Mouse (Mus musculus) adrenal gland, postnatal 4 days (tissue): ENCODE results near the gene Dgki. TPM values are rescaled to one million over a fixed set of nuclear protein-coding genes. Genes with fewer than 3 reads are reported as not detected.

Experiments
- DNase-seq, 2 experiments: peaks; one replicate each; pipeline ENCODE4 v3.0.0; 2021 to 2022; ENCODE audit warnings: low spot score in 2 of 2, mixed read lengths in 2 of 2
- total RNA-seq, 2 experiments: library from RNA; stranded (reverse); gene quantifications; 2 replicates each; pipeline ENCODE4 v1.2.3; 2021

Dgki gene
- total RNA-seq, 2 experiments from 2014 or later: 4.0 to 4.2 TPM

DNA sequence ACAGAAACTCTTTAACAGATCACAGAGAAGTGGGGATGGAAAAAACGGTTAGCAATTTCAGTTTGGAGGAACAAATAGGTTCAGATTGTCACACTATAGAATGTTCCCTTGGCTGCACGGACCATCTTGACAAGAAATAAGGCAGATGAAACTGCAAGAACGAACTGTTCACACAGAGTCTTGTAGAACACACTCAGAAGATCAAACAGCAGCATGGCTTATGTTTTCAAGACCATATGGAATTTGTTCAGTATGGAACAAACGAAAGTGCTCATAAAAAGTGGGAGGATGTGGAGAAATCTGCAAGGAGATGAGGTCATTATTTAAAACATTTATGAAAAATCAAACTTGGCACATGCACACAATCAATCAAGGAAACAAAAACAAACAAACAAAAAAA lies 431.8 kb downstream of the Dgki start:
- no peak for DNase-seq

DNA sequence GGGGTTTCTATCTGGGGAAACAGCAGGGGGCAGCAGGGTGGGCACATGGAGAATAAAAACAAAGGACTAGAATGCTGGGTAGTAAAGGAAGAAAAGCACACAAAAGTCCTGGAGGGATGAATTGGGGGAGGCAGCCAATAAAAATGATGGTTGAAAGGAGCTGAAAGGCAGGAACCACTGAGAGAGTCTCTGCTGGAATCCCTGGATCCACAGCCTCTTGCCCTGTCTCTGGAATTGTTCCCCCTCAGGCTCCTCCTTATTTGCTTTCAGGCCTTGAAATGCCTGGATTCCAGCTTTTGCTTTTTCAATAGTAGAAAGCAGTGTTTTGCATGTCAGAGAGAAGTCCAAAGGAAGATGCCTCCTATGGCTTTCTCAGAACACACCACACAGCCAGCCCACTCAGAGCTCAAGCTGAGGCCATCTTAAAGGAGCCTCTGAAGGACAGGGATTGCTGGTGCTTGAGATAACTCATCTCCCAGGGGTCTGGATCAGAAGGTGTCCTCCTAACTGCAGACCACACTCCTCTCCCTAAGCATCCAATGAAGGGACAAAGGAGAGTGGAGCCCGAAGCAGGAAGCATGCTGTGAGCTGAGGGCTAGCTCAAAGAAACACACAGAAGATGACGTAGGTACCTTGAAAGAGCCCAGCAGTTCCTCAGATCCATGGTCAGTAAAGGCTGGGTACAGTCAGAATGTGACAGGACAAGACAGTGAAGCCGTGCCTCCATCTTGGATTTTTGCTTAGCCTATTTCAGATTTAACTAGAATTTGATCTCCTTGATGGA lies 441.5 kb downstream of the Dgki start:
- no peak for DNase-seq

DNA sequence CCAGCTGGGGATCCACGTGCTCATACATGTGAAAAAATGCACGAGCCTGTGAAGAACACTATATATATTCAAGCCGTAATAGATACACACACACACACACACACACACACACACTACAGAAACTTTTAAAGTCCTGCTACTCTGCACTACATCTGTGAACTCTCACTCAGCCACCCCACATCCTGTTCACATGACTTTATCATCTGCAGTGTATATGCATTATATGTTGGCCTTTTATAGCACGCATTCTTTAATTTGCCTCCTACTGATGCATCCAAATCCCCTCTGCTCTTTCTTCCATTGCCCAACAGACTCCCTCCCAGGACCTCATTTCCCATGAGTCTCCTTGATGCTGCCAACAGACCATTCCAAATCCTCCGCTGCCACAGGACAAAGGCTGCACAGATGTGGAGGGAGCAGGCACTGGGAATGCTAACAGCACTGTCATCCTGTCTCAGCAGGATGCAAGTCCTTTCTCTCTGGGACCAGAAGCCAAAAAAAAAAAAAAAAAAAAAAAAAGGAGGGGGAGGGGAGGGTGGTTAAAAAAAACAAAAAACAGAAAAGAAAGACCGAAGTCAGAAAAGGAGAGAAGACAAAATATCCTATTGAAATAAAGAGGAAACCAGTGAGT lies 442.2 kb downstream of the Dgki start:
- no peak for DNase-seq

DNA sequence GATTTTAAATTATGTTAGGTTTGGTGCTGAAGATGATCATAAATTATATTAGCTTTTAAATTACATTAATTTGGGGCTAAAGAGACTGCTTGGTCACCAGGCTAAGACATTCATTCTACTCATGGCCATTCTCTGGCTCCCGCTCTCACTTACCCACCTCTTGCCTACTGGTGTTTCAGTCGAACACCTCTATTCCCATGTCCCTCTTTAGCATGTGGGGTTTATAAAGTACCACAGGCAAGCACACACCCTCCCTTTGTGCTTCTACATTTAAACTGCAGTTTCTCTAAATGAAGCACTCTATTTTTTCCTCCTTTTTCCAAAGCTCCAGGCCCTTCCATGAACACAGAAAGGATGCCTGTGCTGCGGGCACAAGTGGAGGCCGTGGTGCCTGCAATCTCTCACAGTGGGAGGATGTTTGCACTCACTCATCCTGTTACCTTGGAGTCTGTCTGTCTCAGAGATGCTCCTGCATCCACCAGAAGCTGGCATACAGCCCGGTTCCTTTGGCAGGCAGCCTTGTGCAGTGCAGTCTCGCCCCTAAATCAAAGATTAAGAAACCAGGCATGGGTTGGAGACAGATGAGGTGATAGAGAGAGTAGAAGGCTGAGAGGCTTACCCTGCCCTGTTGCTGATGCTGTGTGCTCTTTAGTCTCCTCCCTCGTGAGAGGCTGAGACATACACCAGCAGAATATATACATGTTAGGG lies 449.4 kb downstream of the Dgki start:
- peak; percentile 19 to 51 for DNase-seq

DNA sequence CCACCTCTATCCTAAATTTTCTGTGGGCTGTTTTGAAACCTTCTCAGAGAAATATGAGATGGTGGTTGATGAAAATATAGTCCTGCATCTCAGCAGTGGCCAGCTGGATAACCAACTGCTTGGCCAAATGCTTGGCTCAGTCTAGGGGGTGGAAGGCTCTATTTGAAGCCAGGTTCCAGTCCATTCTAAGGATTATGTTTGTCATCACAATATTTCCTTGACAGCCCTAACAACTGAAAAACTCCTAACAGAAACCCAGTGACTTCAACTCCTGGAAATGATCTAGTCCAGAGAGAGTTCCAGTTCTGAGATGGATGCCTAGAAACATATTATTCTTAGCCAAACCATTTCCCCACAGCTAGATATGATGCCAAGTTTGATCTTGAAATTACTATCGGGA lies 454.7 kb downstream of the Dgki start:
- no peak for DNase-seq

DNA sequence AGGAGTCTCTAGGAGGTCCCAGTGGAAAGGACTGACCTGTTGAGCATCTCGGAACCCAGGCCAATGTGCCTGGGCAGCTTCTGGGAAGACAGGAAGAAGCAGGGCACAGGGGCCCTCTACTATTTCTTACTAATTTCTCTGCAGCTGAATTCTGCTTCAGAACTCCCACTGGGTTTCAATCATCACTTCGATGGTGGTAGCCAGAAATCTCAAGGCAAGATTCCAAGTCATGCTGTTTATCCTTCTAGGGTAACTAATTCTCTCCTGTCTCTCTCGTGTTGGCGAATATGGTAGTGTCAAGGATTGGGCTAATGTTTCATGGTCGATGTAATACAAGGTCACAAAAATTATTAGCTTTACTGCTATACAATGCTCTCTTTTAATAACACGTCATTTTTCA lies 455.7 kb downstream of the Dgki start:
- DNase-seq: no peak

DNA sequence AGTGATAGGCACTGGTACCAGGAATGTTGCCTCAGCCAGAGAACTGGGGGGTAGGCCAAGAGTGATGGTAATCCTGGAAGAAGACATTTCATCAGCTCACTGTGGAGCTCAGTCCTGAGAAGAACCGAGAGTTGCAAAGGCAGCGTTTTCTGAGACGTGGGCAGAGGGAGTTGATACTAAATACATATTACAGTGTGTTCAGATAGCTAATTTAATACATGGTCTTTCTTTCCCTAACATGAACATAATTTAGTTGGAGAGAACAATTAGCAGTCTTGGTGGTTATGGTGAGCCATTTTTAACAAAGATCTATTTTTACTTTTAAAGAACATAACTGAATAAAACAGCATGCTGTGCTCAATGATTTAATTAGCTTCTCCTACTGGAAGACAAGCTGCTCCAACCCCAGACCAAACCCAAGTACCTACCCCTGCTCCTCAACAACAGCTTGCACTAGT lies 456.9 kb downstream of the Dgki start:
- DNase-seq: no peak

DNA sequence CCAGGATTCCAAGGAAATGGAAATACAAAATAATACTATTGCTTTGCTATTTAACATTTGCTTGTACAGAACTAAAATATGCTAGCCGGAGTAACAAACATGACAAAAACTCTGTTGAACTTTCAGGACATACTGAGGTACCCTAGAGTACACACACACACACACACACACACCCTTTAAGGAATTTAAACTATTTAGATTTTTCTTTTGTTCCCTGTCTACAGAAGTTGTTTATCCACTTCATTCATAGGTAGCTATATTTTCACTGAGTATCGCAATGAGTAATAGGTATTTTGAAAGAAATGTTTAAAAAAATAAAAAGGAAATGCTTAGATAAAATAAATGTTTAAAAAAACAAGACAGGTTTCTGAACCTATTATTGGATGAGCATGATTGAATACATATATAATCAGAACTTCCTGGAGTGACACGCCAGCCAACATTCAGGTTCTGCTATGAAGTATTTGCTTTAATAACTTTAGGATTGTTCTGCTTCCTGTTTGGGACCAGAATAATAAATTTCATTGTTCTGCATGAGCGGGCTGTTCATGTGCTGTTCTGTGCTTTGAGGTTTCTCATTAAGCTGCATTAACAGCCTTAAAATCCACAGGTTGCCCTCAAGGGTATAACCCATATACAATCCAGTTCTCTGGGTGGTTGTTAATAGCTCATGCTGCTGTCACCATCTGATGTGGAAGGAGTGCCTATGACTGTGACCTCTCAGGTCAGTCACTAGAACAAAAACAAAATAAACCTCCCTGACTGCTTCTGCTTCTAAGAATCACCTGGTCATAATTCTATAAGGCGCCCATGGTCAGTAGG lies 457.7 kb downstream of the Dgki start:
- DNase-seq: no peak

DNA sequence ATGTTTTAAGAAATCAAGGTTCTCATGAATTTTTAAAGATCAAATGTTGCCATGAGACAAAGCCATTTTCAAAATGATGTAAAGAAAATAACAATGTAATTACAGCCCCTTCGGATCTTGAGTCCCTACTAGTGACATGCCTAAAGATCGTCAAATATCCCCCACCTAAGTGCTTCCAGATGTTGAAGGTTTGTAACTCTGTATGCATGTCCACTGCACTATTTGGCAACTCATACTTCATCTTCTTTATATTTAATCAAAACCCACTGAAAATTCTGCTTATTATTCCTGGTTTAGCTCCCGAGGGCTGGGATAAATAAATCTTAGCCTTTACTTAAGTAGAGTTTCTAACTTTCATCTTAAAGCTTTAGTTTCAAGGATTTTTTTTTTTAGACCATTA lies 458.3 kb downstream of the Dgki start:
- DNase-seq: no peak

DNA sequence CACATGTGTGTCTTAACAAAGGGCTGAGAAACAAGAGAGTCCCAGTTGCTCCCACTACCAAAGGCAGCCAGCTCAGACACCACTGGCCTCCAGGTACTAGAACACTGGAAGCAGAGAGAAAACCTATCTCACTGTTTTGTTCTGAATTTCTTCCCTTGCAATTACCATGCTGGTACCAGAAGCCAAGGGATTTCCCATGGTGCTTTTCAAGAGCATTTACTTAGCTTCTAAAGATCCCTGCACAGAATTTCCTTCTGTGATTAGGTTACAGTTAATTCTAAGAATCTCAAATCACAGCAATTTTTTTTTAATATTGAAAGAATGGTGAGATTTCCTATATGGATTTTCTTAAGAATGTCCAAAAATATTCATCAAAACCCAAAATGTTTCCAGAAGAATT lies 458.8 kb downstream of the Dgki start:
- DNase-seq: no peak

DNA sequence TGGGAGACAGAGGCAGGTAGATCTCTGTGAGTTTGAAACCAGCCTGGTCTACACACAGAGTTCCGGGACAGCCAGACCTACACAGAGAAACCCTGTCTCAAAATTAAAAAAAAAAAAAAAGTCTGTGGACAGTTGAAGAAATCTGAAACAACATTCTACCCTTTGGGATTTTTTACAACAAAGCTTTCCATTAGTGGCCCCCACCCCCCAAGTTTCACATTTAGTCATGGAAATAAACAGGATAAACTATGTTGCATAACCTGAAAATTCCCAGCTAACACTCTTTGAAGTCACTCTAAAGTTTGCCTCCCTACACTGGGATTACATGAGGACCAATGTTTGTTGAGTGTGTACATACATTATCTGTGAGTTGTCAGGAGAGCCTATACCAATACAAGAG lies 461.2 kb downstream of the Dgki start:
- no peak for DNase-seq

DNA sequence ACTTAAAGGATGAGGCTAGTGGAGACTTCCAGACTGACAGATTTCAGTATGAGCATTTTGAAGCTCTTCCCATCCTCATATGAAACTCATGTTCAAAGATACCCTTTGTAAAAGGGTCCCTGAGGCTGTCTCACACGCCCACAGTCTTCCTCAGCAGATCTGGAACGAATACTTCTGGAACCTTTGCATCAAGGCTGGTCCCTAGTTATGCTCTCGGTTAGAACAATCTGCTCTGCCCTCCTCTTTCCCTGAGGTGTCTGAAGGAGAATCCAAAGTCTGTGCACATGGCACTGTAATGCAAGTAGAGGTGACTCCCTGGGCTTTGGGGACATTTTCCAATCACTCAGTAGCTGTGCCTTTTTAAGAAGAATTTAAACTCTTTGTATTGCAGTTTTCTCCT lies 464.6 kb downstream of the Dgki start:
- DNase-seq: no peak

DNA sequence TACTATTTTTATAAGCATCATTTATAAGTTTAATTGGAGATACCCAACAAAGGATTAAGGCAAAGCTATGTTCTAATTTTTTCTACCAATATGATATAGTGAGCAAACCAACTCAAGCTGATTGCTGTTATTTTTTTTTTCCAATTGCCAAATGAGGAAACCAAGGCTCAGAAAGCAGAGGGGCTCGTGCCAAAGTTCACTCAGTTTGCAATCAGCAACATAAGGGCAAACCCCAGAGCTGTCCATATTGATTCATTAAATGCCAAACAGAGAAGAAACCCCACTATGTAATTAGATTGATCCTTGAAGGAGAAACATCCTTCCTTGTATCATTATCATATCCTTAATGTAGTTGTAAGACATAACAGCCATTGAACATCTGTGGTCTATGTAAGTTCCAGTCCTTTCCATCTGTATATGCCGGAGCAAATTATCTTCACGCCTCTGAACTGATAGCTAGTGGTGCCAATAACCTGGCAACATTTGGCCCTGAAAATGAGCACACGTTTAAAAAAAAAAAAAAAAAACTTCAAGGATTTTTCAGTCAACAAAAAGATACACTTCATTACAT lies 465.2 kb downstream of the Dgki start:
- no peak for DNase-seq

DNA sequence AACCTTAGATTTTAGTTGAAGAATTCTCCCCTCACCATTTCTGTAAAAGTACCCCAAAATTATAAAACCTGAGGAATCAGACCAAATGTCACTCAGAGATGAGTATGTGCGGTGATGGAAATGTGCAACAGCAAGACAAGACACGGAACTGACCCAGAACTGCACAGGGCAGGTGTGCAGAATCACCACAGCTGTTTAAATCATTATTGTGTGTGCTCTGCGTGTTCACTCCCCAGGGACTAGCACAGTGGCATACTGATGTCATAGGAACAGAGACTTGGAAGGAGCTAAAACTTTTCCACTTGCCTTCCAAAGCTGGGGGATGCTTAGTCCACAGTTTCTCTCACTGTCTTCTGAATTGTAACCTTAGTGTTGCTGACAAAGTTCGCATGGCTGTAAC lies 467.3 kb downstream of the Dgki start:
- DNase-seq: no peak

DNA sequence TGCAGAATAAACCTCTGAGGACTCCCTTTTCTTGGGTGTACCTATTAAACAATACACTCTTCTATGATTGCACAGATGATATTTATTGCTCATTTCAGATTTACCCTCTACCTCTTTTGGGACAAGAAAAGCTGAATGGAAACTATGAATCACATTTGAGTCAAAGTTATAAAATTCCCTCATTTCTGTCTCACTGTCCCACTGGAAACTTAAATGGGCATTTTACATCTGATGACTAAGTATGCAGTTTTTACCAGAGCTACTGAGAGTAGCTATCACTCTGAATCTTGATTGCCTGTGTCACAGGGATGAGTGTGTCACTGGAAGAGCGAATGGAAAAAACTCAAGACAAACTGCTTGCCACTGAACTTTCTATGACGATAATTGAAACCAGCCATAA lies 467.8 kb downstream of the Dgki start:
- DNase-seq: no peak

DNA sequence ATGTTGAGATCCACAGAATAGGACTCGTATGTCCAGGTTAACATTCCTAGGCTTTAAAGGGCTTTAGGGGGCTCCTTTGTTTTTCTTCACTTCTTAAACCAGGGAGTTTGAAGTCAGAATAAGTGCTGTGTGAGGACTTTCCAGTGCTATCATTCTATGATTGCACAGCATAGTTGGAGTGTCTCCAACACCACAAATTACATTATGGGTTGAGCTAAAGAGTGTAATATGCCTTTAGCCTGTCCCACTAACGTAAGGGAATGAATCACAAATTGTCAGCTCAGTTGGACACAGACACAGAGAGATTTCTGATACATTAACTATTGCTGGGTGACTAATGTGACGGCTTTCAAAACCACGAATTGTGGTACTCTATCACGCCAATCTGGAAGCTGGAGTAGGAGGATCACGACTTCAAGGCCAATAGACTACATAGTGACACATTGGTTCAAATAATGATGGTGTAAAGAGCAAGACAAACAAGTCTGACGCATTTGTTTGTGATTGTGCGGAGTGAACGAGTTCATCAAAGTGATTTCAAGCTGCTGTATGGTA lies 469.5 kb downstream of the Dgki start:
- no peak for DNase-seq

DNA sequence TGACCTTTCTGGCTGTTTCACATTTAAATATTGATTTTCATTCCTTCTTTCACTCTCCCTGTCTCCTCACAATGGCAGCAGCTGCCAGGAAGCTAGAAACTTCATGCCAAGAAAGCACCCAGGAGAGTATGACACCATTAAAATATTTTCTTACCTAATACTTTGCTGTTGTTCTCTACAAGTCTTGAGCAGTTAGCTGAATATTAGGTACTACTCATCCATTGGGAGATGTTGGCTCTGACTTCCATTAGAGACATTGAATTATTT lies 480.3 kb downstream of the Dgki start:
- DNase-seq: no peak

DNA sequence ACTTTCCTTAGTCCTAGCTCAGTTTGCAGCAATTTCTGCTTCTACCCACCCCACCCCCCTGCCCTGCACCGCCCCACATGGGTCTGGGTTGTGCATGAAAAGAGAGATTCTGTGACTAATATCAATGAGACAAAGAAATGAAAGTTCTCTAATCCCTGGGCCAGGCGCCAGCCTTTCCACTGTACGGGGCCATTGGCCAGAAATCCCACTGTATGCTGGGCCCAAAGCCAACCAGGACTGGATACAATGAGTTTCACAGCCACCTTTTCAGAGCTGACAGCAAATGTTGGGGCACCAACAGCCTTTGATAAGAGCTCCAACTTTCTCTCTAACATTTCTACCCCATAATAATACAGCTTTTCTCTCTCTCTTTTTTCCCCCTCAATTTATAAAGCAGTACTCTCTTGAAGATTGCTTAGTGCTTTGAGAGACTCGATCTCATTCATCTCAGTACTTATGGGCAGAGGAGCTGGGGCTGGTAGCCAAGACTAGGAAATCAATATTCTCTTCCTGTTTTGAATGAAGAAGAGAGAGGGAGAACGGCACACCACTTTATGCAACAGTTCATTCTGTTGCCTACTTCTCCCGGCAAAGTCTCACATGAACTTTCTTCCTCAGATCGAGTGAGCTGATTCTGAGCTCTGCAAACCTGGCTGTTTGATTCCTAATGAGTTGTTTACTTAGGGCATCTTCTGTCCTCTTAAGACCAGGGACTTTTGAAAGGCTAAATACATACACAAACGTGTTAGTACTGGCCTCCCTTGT lies 480.8 kb downstream of the Dgki start:
- peak in 1 of 2 experiments; percentile 50 for DNase-seq

DNA sequence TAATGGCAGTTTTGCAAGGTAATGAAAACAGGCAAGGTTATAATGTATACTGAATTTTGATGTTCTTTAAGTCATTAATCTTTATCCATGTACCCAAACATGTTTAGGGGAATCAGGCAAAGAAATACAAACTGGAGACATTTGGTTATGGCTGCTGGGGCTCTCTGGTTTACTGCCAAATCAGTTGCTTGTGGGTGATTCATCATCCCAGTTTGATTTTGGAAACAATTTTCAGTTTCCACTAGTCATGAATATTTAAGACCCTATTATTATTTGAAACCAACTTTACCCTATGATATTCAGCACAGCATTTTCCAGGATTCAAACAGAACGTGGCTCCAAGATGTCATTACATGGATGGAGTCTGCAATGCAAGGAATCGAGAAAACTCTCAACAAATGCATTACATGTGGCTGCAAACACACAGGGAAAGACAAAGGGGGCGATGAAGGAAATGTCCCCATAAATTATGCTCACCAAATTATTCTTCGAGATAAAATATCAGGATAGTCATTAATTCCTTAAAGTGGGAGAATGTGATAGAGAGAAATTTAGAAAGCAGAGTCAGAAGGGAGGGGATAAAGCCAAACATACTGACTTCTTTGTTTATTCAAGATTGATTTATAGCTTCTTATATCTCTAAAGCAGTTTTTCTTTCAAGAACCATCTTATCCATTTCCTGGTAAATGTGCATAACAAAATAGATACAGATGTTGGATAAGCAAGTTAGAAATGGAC lies 481.5 kb downstream of the Dgki start:
- DNase-seq: no peak

DNA sequence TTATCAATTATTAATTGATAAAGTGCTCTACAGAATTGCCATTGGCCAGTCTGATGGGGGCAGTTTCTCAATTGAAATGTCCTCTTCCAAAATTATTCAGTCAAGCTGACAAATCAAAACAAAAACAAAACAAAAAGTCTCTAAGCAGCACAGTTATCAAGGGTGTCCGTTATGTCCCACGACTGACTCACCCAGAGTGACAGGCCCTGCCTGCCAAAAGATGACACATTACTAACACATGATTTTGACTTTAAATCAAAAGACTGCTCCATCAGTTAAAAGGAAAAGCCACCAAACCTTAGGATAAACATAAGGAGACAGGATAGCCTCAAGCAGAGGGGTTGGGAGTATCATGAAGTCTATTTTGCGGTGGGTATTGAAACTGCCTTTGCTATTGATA lies 483.3 kb downstream of the Dgki start:
- no peak for DNase-seq
